In the genomic region with DNA sequence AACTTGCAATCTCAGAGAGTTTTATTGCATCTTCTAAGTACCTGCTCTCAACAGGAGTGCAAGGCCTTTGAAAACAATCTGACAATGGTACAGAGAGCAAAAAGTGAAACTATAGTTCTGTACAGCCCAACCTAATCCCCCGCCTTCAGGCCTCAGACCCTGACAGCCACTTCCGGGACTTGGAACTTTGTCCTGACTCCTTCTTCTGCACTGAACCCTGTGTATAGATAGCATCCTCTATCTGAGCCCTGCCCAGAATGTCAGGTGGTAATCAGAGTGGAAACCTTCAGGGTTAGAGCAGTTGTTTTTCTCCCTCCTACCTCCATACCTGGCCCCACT, we compare ENCODE assay signal across 34 mouse cellular contexts. TPM values are rescaled to one million over a fixed set of nuclear protein-coding genes. Genes with fewer than 3 reads are reported as not detected.
DNase-seq lines count a peak whose midpoint lies in the region; ATAC-seq and TF ChIP-seq lines count a peak whose summit lies in the region.
"Had no signal": no experiment of that assay in that cellular context is flagged by ENCODE, and none has a peak within 500 bp of the region (broad histone marks: within the 10 kb centered on the region; RNA-seq: fewer than 3 reads in every experiment).

TSS of gene H2-T3 (minus strand) at position 119 of the 339 bp plus-strand sequence.

- no peak for TF ChIP-seq CTCF in E14TG2a.4 (conservative IDR thresholded peaks at IDR 0.05; ENCODE audit: low read length)
- TF ChIP-seq CTCF in layer of hippocampus, adult 2 months (conservative IDR thresholded peaks at IDR 0.05), result no peak

- no peaks in the 10 kb centered on the region for H3K36me3 ChIP-seq in kidney, embryonic 14.5 days (ENCODE audit: control insufficient read depth, insufficient read depth, low read length)
- no peaks in the 10 kb centered on the region for H3K36me3 ChIP-seq in E14TG2a.4 (ENCODE audit: insufficient read depth, low read length)

- H3K9ac ChIP-seq in kidney, embryonic 14.5 days (ENCODE audit: low read depth, low read length), result 0 out of 2 replicates have a peak within 1 kb of the TSS, but pooled peaks have one; percentile 12
- H3K9ac ChIP-seq: forebrain, embryonic 13.5 days; hindbrain, embryonic 14.5 days; liver, embryonic 14.5 days had no signal

- no peaks in the 10 kb centered on the region for H3K9me3 ChIP-seq in kidney, embryonic 14.5 days (ENCODE audit: control insufficient read depth, low read length)
- no peaks in the 10 kb centered on the region for H3K9me3 ChIP-seq in E14TG2a.4 (ENCODE audit: low read length)
- H3K9me3 ChIP-seq: forebrain, embryonic 13.5 days had no signal

- no peak within 1 kb of the TSS for H3K4me2 ChIP-seq in kidney, embryonic 14.5 days (replicated peaks; ENCODE audit: low read depth, low read length)
- H3K4me2 ChIP-seq: forebrain, embryonic 13.5 days; heart, embryonic 11.5 days; hindbrain, embryonic 14.5 days; midbrain, embryonic 11.5 days had no signal

- H3K4me3 ChIP-seq in kidney, embryonic 14.5 days (ENCODE audit: low read length), result no peak within 1 kb of the TSS
- peak within 1 kb of the TSS; percentile 65 for H3K4me3 ChIP-seq in E14TG2a.4 (replicated peaks; ENCODE audit: low read length)
- H3K4me3 ChIP-seq in layer of hippocampus, adult 2 months, result no peak within 1 kb of the TSS
- H3K4me3 ChIP-seq: forebrain, embryonic 13.5 days had no signal

- H3K4me1 ChIP-seq in kidney, embryonic 14.5 days (ENCODE audit: control insufficient read depth, insufficient read depth, low read length), result no peaks in the 10 kb centered on the region
- peaks cover 10% of the 10 kb centered on the region for H3K4me1 ChIP-seq in E14TG2a.4 (replicated peaks; ENCODE audit: low read depth, low read length)
- H3K4me1 ChIP-seq: forebrain, embryonic 13.5 days had no signal

- intact Hi-C loops in left cerebral cortex, postnatal 36 days (cut with DNase I), result loop anchor here (10.0 kb wide), 2 partner anchors 125 to 195 kb away; no protein-coding TSS in a partner anchor

- ATAC-seq in kidney, embryonic 14.5 days (ENCODE audit: low FRiP score, low TSS enrichment), result no peak
- ATAC-seq: activated CD4-positive, CD25-positive, alpha-beta regulatory T cell, adult 4 months; forebrain, embryonic 13.5 days; midbrain, embryonic 16.5 days had no signal

- 57% methylated on average over 2 of the region's 2 CpGs for WGBS in kidney, embryonic 14.5 days
- WGBS in large intestine, adult 2 months, result 37% methylated on average over 2 of the region's 2 CpGs

- peaks cover 34% of the 10 kb centered on the region for H3K27me3 ChIP-seq in kidney, embryonic 14.5 days (ENCODE audit: control insufficient read depth, insufficient read depth, low read length)
- H3K27me3 ChIP-seq in E14TG2a.4 (ENCODE audit: insufficient read depth, low read length), result peaks cover 55% of the 10 kb centered on the region

- H3K27ac ChIP-seq in kidney, embryonic 14.5 days (ENCODE audit: low read depth, low read length), result no peak within 1 kb of the TSS
- no peak within 1 kb of the TSS for H3K27ac ChIP-seq in layer of hippocampus, adult 2 months
- H3K27ac ChIP-seq: forebrain, embryonic 13.5 days; hindbrain, embryonic 14.5 days; liver, embryonic 14.5 days had no signal

- no peak for DNase-seq in kidney, postnatal 25 days
- DNase-seq in adipocyte (ENCODE audit: low spot score), result peak; percentile 6
- no peak for DNase-seq in large intestine, adult 2 months (ENCODE audit: low read depth, low spot score)
- DNase-seq in lung, postnatal 10 days, result no peak
- no peak for DNase-seq in left cerebral cortex, postnatal 36 days (ENCODE audit: low spot score in 2 of 2)
- DNase-seq in layer of hippocampus, adult 2 months (ENCODE audit: low spot score in 2 of 2), result no peak
- DNase-seq: adrenal gland, adult 8-10 months; cerebellum, adult 2 months; cerebellum, postnatal 36 days; gastrocnemius, postnatal 14 days; heart, postnatal 36 days; kidney, adult 9 months; kidney, postnatal 14 days; liver; lung, adult 2 months; lung, postnatal 14 days; right cerebral cortex, postnatal 25 days; spleen, adult 18-20 months had no signal

RNA-seq across cellular contexts. Expression of gene H2-T3, which starts in this region (rescaled TPM):
- polyA plus RNA-seq in kidney, embryonic 14.5 days (2014; fragmentation: Nextera tagmentation; extraction: Ambion mirVana), result not detected in 2 replicates
- polyA plus RNA-seq in large intestine, adult 2 months (2012; rRNA removed), result 73.6 and 140 TPM in 2 replicates
- total RNA-seq in left cerebral cortex, postnatal 36 days (2021), result not detected
- total RNA-seq in layer of hippocampus, adult 2 months (2021), result not detected
- total RNA-seq: adrenal gland, adult 8-10 months; adrenal gland, postnatal 4 days; gastrocnemius, postnatal 14 days; granulocyte monocyte progenitor cell, adult 5-6 weeks; heart, postnatal 36 days; left cerebral cortex, postnatal 10 days; neutrophil, adult 5-6 weeks had no signal
- polyA plus RNA-seq: cerebellum, adult 2 months; embryonic facial prominence, embryonic 11.5 days; forebrain, embryonic 13.5 days; heart, embryonic 11.5 days; hindbrain, embryonic 14.5 days; limb, embryonic 11.5 days; liver, embryonic 14.5 days; lung, adult 2 months; midbrain, embryonic 11.5 days; midbrain, embryonic 16.5 days; neural tube, embryonic 11.5 days had no signal

Comparison
In these comparisons a context has a peak if more than half of its experiments do, and no peak if none do; other contexts are left out.
1. RNA of gene H2-T3 (polyA plus RNA-seq): 73.6 to 140 TPM in large intestine, adult 2 months; not detected in kidney, embryonic 14.5 days; every median in the first group is over 10 times any median in the second.